Mouse (Mus musculus): ENCODE results near the gene Trp53bp1.
A peak's percentile ranks its signal among the peaks of the same experiment; 100 is the strongest.

DNA sequence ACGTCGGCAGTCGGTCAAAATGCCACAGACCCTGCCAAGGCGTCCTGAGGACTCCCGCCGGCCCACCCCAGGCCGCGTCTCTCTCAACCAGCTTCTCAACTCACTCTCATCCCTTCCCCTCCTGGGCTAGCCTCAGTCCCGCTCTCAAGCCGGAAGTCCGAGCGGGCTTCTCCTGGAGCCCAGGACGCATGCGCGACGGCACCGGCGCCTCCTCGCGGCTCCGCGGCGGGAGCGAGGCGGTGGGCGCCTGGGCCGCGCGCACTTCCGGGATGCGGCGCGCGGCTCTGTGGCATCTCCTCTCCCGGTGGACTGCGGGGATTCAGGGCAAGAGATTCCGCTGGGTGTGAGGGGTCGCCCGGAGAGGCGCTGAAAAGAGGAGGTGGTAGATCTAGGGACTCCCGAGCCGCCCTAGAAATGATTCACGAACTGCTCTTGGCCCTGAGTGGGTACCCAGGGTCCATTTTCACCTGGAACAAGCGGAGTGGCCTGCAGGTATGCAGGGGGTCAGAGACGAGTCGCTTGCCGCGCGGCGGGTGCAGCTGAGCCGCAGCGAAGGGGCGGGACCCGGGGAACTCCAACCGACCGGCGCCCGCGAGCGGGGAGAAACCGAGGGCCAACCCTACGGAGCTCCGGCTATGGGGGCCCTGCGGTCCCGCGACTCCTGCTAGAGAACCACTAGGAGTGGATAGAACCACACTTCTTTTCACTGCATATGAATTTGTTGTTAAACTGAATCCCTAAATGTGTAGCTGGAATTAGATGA lies 100.0 kb downstream of the Trp53bp1 start, which contains the start of gene Zscan29:
- TF ChIP-seq POLR2A (IDR thresholded peaks at IDR 0.05; ENCODE audit: low read depth, low read length) (peak; percentile 92), CTCF (IDR thresholded peaks at IDR 0.05; ENCODE audit: borderline replicate concordance, insufficient read depth, low read length) (0 out of 2 replicates have a peak, but pooled peaks have one; percentile 2)
